Mouse (Mus musculus) olfactory bulb, adult 2 months (tissue): Measurements from ENCODE around the gene Chd2.

Source experiments
- CTCF ChIP-seq: fragments of 200-500 bp; IDR thresholded peaks from 2 replicates; pipeline ENCODE4 v1.5.1; 2012; ENCODE audit warnings: low read depth, mild to moderate bottlenecking, low read length, moderate library complexity; ENCODE audit not compliant: insufficient read depth
- POLR2A ChIP-seq: fragments of 200-500 bp; IDR thresholded peaks from 2 replicates; pipeline ENCODE4 v1.6.1; 2012; ENCODE audit warnings: mild to moderate bottlenecking, low read depth, low read length, moderate library complexity; ENCODE audit not compliant: insufficient read depth

- TF ChIP-seq POLR2A = no peak
- TF ChIP-seq CTCF = no peak
These were observed 118.4 kb downstream of the Chd2 start for GRCm38 (mm10) chr7:73423236-73423635.
